Mouse (Mus musculus): ENCODE measurements around the gene 1600014C23Rik. TPM values are rescaled to one million over a fixed set of nuclear protein-coding genes. Genes with fewer than 3 reads are reported as not detected.

Gene 1600014C23Rik
- total and polyA plus RNA-seq, 2 experiments from 2014 or later = 0.67 TPM; not detected in 1

- Histone ChIP-seq H3K4me1 (ENCODE audit: insufficient read depth, low read length) (no peaks in the 10 kb centered on the region), H3K27me3 (ENCODE audit: insufficient read depth, low read length) (no peaks in the 10 kb centered on the region), H3K9ac (replicated peaks; ENCODE audit: low read length, poor library complexity, severe bottlenecking) (no peak overlapping the region), H3K27ac (ENCODE audit: low read depth, low read length) (no peak overlapping the region), H3K9me3 (ENCODE audit: low read length) (no peaks in the 10 kb centered on the region), H3K4me2 (ENCODE audit: low read depth, low read length, poor library complexity, severe bottlenecking) (no peak overlapping the region), H3K36me3 (ENCODE audit: insufficient read depth, low read length) (0 out of 2 replicates have a peak, but pooled peaks cover 6% of the 10 kb centered on the region), H3K4me3 (ENCODE audit: low read depth, low read length) (no peak overlapping the region)
- DNase-seq (ENCODE audit: low spot score) (no peak), ATAC-seq (ENCODE audit: low FRiP score) (no peak)
- WGBS = 93% methylated on average over 9 of the region's 9 CpGs
- TF ChIP-seq CTCF (IDR thresholded peaks at IDR 0.05) = no peak
Measured at GRCm38 (mm10) chr17:45696981-45697380, 36.7 kb downstream of the 1600014C23Rik start.

- 85% methylated on average over 23 of the region's 23 CpGs for WGBS
- no peak for TF ChIP-seq CTCF (IDR thresholded peaks at IDR 0.05)
- Histone ChIP-seq H3K4me3 (ENCODE audit: low read depth, low read length) (no peak overlapping the region), H3K9me3 (ENCODE audit: low read length) (no peaks in the 10 kb centered on the region), H3K4me1 (ENCODE audit: insufficient read depth, low read length) (no peaks in the 10 kb centered on the region), H3K27ac (ENCODE audit: low read depth, low read length) (no peak overlapping the region), H3K27me3 (ENCODE audit: insufficient read depth, low read length) (no peaks in the 10 kb centered on the region), H3K9ac (replicated peaks; ENCODE audit: low read length, poor library complexity, severe bottlenecking) (no peak overlapping the region), H3K4me2 (ENCODE audit: low read depth, low read length, poor library complexity, severe bottlenecking) (no peak overlapping the region), H3K36me3 (ENCODE audit: insufficient read depth, low read length) (0 out of 2 replicates have a peak, but pooled peaks cover 6% of the 10 kb centered on the region)
- DNase-seq (ENCODE audit: low spot score) (no peak), ATAC-seq (ENCODE audit: low FRiP score) (no peak)
Measured at GRCm38 (mm10) chr17:45695227-45696120, 38.2 kb downstream of the 1600014C23Rik start.

GRCm38 (mm10) chr17:45693812-45694565 is 39.7 kb downstream of the 1600014C23Rik start:
- no peak for TF ChIP-seq CTCF (IDR thresholded peaks at IDR 0.05)
- Histone ChIP-seq H3K4me3 (ENCODE audit: low read depth, low read length) (no peak overlapping the region), H3K9ac (replicated peaks; ENCODE audit: low read length, poor library complexity, severe bottlenecking) (no peak overlapping the region), H3K4me1 (ENCODE audit: insufficient read depth, low read length) (no peaks in the 10 kb centered on the region), H3K9me3 (ENCODE audit: low read length) (no peaks in the 10 kb centered on the region), H3K36me3 (ENCODE audit: insufficient read depth, low read length) (0 out of 2 replicates have a peak, but pooled peaks cover 6% of the 10 kb centered on the region), H3K4me2 (ENCODE audit: low read depth, low read length, poor library complexity, severe bottlenecking) (no peak overlapping the region), H3K27me3 (ENCODE audit: insufficient read depth, low read length) (no peaks in the 10 kb centered on the region), H3K27ac (ENCODE audit: low read depth, low read length) (no peak overlapping the region)
- no peak for DNase-seq (ENCODE audit: low spot score)
- 76% methylated on average over 18 of the region's 18 CpGs for WGBS
- no peak for ATAC-seq (ENCODE audit: low FRiP score)

GRCm38 (mm10) chr17:45692159-45692558 is 41.5 kb downstream of the 1600014C23Rik start:
- Histone ChIP-seq H3K9ac (replicated peaks; ENCODE audit: low read length, poor library complexity, severe bottlenecking) (no peak overlapping the region), H3K4me3 (ENCODE audit: low read depth, low read length) (no peak overlapping the region), H3K4me1 (ENCODE audit: insufficient read depth, low read length) (peaks cover 7% of the 10 kb centered on the region), H3K36me3 (ENCODE audit: insufficient read depth, low read length) (no peaks in the 10 kb centered on the region), H3K27me3 (ENCODE audit: insufficient read depth, low read length) (no peaks in the 10 kb centered on the region), H3K4me2 (ENCODE audit: low read depth, low read length, poor library complexity, severe bottlenecking) (no peak overlapping the region), H3K27ac (ENCODE audit: low read depth, low read length) (no peak overlapping the region), H3K9me3 (ENCODE audit: low read length) (no peaks in the 10 kb centered on the region)
- ATAC-seq (ENCODE audit: low FRiP score) = no peak
- WGBS = 90% methylated on average over 5 of the region's 5 CpGs
- no peak for DNase-seq (ENCODE audit: low spot score)
- TF ChIP-seq CTCF (IDR thresholded peaks at IDR 0.05) = no peak

GRCm38 (mm10) chr17:45690044-45690443 is 43.6 kb downstream of the 1600014C23Rik start:
- Histone ChIP-seq H3K4me2 (ENCODE audit: low read depth, low read length, poor library complexity, severe bottlenecking) (no peak overlapping the region), H3K27me3 (ENCODE audit: insufficient read depth, low read length) (no peaks in the 10 kb centered on the region), H3K4me1 (ENCODE audit: insufficient read depth, low read length) (peaks cover 11% of the 10 kb centered on the region), H3K9me3 (ENCODE audit: low read length) (no peaks in the 10 kb centered on the region), H3K9ac (replicated peaks; ENCODE audit: low read length, poor library complexity, severe bottlenecking) (no peak overlapping the region), H3K36me3 (ENCODE audit: insufficient read depth, low read length) (no peaks in the 10 kb centered on the region), H3K4me3 (ENCODE audit: low read depth, low read length) (no peak overlapping the region), H3K27ac (ENCODE audit: low read depth, low read length) (no peak overlapping the region)
- TF ChIP-seq CTCF (IDR thresholded peaks at IDR 0.05) = no peak
- 94% methylated on average over 4 of the region's 4 CpGs for WGBS
- ATAC-seq (ENCODE audit: low FRiP score) (no peak), DNase-seq (ENCODE audit: low spot score) (no peak)

- no peak for TF ChIP-seq CTCF (IDR thresholded peaks at IDR 0.05)
- Histone ChIP-seq H3K9ac (replicated peaks; ENCODE audit: low read length, poor library complexity, severe bottlenecking) (no peak overlapping the region), H3K36me3 (ENCODE audit: insufficient read depth, low read length) (no peaks in the 10 kb centered on the region), H3K9me3 (ENCODE audit: low read length) (no peaks in the 10 kb centered on the region), H3K27ac (ENCODE audit: low read depth, low read length) (no peak overlapping the region), H3K27me3 (ENCODE audit: insufficient read depth, low read length) (no peaks in the 10 kb centered on the region), H3K4me1 (ENCODE audit: insufficient read depth, low read length) (peaks cover 11% of the 10 kb centered on the region), H3K4me3 (ENCODE audit: low read depth, low read length) (no peak overlapping the region), H3K4me2 (ENCODE audit: low read depth, low read length, poor library complexity, severe bottlenecking) (no peak overlapping the region)
- 92% methylated on average over 9 of the region's 9 CpGs for WGBS
- ATAC-seq (ENCODE audit: low FRiP score) = no peak
- DNase-seq (ENCODE audit: low spot score) = no peak
Measured at GRCm38 (mm10) chr17:45689120-45689519, 44.5 kb downstream of the 1600014C23Rik start.

Data from midbrain, postnatal 0 days (tissue).